Mouse (Mus musculus) G1E (cell line): ENCODE data around the gene Lyrm1. TPM values are rescaled to one million over a fixed set of nuclear protein-coding genes. Genes with fewer than 3 reads are reported as not detected.

Experiments
- ATAC-seq: 2 replicates; pipeline ENCODE4 v1.8.0; 2016; ENCODE audit warnings: mild to moderate bottlenecking; ENCODE audit not compliant: insufficient number of reproducible peaks, poor library complexity, low FRiP score, severe bottlenecking; ENCODE audit errors: extremely low read depth
- DNase-seq: peaks from one replicate; pipeline ENCODE4 v3.0.0; 2012; ENCODE audit warnings: low spot score
- H3K27me3 ChIP-seq: 2 replicates; pipeline ENCODE4 v1.6.1; 2012; ENCODE audit warnings: mild to moderate bottlenecking, low read length, inconsistent platforms; ENCODE audit not compliant: insufficient read depth
- H3K36me3 ChIP-seq: replicated peaks from 2 replicates; pipeline ENCODE3; 2012; ENCODE audit warnings: mild to moderate bottlenecking, inconsistent platforms
- H3K4me1 ChIP-seq: 2 replicates; pipeline ENCODE4 v1.6.1; 2012; ENCODE audit warnings: low read depth, low read length, inconsistent platforms, mixed read lengths; ENCODE audit not compliant: insufficient read depth
- H3K4me3 ChIP-seq: 2 replicates; pipeline ENCODE4 v1.5.1; 2012; ENCODE audit warnings: low read depth, mild to moderate bottlenecking, inconsistent platforms, low read length, moderate library complexity, mixed read lengths
- H3K9me3 ChIP-seq: replicated peaks from 2 replicates; pipeline ENCODE4 v1.6.1; 2012; ENCODE audit warnings: inconsistent platforms
- CTCF ChIP-seq: IDR thresholded peaks from 2 replicates; pipeline ENCODE4 v1.5.1; 2012; ENCODE audit warnings: low read depth, low read length, inconsistent platforms, mixed read lengths
- GATA1 ChIP-seq: IDR thresholded peaks from 2 replicates; pipeline ENCODE4 v1.6.1; 2012; ENCODE audit warnings: borderline replicate concordance, low read length, inconsistent platforms, mixed read lengths
- GATA2 ChIP-seq: IDR thresholded peaks from 2 replicates; pipeline ENCODE4 v1.6.1; 2012; ENCODE audit warnings: low read depth, low read length, inconsistent platforms, borderline replicate concordance
- POLR2AphosphoS5 ChIP-seq: IDR thresholded peaks from 2 replicates; pipeline ENCODE4 v1.6.1; 2012; ENCODE audit warnings: low read depth, low read length, inconsistent platforms; ENCODE audit not compliant: insufficient replicate concordance
- TAL1 ChIP-seq: conservative IDR thresholded peaks from 2 replicates; pipeline ENCODE4 v1.6.1; 2012; ENCODE audit warnings: low read depth, low read length, inconsistent platforms, mixed read lengths
- polyA plus RNA-seq: library from polyadenylated mRNA; stranded (reverse); fragments of >175 nt; gene quantifications from 2 replicates; pipeline ENCODE4 v1.2.3, GENCODE M21; 2012
- total RNA-seq, 2 experiments: library from RNA; stranded (forward) in 1 of 2; stranded (reverse) in 1 of 2; fragments of 200-1000 nt in 1 of 2; fragments of >200 nt in 1 of 2; fragmentation: Nextera tagmentation in 1 of 2; gene quantifications; 2 replicates each; pipeline ENCODE4 v1.2.3; 2014 to 2017

Gene Lyrm1
- total and polyA plus RNA-seq, 3 experiments: 0.91 to 6.0 (median 2.4) TPM

DNA sequence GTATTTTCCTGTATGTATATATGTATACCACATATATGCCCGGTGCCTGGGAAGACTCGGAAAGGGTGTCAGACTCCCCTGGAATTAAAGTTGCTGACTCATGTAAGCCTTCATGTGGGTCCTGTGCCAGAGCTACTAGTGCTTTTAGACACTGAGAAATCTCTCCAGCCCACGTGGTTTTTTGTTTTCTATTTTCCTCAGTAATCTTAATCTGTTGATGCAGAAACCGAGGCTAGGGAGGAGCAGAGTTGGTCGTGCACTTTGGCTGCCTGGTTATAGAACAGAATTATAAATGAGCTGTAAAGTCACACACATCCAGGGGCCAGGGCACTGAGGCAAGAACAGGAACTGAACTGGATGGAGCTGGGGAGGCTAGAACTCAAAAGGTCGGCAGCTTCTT, 64.3 kb downstream of the Lyrm1 start:
- no peak overlapping the region for H3K4me3 ChIP-seq
- H3K27me3 ChIP-seq: peaks cover 13% of the 10 kb centered on the region; the same call in 1 of the 2 replicates
- no peaks in the 10 kb centered on the region for H3K36me3 ChIP-seq
- no peaks in the 10 kb centered on the region for H3K9me3 ChIP-seq
- TF ChIP-seq GATA2: no peak
- no peak for TF ChIP-seq TAL1
- TF ChIP-seq POLR2AphosphoS5: no peak
- no peaks in the 10 kb centered on the region for H3K4me1 ChIP-seq
- DNase-seq (no peak), ATAC-seq (no peak)

DNA sequence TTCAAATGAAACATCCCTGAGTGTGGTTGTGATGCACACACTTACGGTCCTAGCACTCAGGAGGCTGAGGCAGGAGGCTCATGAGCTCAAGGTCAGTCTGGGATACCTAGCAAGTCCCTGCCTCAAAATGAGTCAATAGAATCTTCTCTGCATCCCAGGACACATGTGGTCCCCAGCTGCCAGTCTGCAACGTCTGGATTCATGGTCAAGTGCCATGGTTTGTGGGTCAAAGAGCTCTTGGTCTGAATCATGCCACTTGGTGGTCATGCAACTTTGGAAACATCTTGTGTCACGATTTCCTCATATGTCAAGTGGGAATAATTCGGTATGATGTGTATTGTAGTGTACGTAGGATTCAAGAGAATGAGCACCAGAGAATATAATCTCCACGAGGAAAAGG, 64.9 kb downstream of the Lyrm1 start:
- no peaks in the 10 kb centered on the region for H3K4me1 ChIP-seq
- H3K9me3 ChIP-seq: no peaks in the 10 kb centered on the region
- H3K4me3 ChIP-seq: no peak overlapping the region
- ATAC-seq (no peak), DNase-seq (no peak)
- no peaks in the 10 kb centered on the region for H3K36me3 ChIP-seq
- peaks cover 13% of the 10 kb centered on the region for H3K27me3 ChIP-seq
- no peak for TF ChIP-seq POLR2AphosphoS5
- no peak for TF ChIP-seq TAL1
- no peak for TF ChIP-seq CTCF
- TF ChIP-seq GATA2: no peak
- TF ChIP-seq GATA1: no peak

DNA sequence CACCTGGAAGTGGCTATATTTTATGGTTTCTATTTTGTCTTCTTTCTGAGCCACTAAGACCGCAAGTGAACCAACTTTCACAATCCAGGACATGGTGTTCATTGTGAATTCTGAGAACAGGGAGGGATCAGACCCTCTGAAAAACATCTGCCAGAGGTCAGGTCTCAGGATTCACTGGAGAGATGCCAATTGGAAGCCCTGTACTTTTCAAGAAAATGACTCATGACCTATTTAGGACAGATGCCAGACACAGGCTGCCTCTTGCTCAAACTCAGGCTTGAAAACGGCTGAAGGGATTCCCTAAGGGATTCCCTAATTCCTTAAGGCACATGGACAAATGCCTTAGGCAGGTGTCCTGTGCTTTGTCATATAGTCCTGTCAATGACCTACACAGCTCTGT, 65.4 kb downstream of the Lyrm1 start:
- no peak for TF ChIP-seq CTCF
- no peak for TF ChIP-seq GATA1
- TF ChIP-seq TAL1: no peak
- no peak for TF ChIP-seq POLR2AphosphoS5
- TF ChIP-seq GATA2: no peak
- Histone ChIP-seq H3K4me3 (no peak overlapping the region), H3K27me3 (peaks cover 14% of the 10 kb centered on the region), H3K4me1 (no peaks in the 10 kb centered on the region), H3K9me3 (no peaks in the 10 kb centered on the region), H3K36me3 (no peaks in the 10 kb centered on the region)
- ATAC-seq: no peak
- DNase-seq: no peak

DNA sequence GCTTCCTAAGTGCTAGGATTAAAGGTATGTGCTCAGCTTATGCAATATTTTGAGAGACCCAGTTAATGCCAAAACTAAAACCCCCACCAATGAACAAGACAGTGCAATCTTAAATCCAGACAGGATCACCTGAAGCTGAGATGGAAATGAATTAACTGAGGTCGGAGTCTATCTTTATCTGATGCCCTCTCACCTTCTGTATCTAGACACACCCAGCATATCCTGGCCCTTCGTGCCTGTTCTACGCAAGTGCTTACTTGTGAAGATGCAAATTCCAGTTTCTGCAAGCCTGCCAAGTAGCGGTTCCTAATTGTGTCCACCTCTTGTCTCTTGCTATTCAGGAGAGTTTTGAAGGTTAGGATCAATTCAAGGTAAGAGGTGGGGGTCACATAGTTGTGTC, 69.5 kb downstream of the Lyrm1 start:
- DNase-seq (no peak), ATAC-seq (no peak)
- peaks cover 22% of the 10 kb centered on the region for H3K27me3 ChIP-seq
- H3K4me1 ChIP-seq: no peaks in the 10 kb centered on the region
- H3K4me3 ChIP-seq: no peak overlapping the region
- no peaks in the 10 kb centered on the region for H3K36me3 ChIP-seq
- TF ChIP-seq TAL1 (no peak), CTCF (no peak)
- H3K9me3 ChIP-seq: no peaks in the 10 kb centered on the region

DNA sequence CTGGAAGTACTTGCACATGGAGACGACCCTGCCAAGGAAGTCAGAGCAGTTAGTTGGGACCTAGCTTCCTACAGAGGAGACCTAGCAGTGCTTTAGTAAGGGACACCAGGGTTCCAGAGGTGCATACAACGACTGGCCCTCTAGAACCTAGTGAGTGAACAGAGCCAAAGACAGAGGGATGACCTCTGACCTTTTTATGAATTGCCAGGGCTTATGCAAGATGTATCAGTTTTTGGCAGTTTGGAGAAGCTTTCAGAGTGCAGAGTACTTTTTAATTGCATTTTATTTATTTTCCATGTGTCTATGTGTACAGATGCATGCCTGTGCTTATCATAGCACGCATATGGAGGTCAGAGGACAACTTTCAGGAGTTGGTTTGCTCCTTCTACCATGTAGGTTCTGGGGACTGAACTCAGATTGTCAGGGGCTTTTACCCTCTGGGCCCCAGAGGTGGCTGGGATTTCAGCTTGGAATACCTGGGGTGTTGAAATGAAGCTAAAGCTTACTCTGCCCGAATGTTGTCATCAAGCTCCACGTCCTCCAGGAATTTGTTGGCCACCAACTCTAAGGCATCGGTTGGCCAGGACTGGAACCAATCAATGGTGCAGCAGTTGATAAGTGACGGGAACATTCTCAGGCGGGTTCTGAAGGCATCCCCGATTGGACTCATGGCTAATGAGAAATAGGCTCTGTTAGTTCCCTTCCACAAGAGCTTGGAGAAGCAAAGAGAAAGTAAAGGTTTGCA, 70.2 kb downstream of the Lyrm1 start:
- Histone ChIP-seq H3K27me3 (peaks cover 22% of the 10 kb centered on the region), H3K36me3 (no peaks in the 10 kb centered on the region), H3K4me1 (no peaks in the 10 kb centered on the region), H3K9me3 (no peaks in the 10 kb centered on the region), H3K4me3 (no peak overlapping the region)
- TF ChIP-seq CTCF (no peak), TAL1 (no peak), POLR2AphosphoS5 (no peak), GATA2 (no peak), GATA1 (no peak)
- no peak for ATAC-seq
- DNase-seq: no peak

DNA sequence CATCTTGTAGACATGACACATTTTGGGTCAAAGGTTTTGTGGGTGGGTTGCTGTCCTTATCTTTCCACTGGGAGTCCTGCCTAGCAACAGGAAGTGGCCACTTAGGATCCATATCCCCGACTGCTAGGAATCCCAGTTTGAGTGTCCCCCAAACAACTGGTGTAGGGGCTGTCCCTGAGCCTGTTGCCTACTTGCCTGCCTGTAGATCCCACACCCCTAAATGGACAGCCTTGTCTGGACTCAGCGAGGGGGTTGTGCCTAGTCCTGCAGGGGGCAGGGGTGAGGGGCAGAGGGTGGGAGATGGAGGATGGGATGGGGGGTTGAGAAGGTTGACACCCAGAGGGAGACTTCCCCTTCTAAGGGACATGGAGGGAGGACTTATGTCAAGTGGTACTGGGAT, 73.7 kb downstream of the Lyrm1 start:
- Histone ChIP-seq H3K27me3 (peaks cover 11% of the 10 kb centered on the region; the same call in 1 of the 2 replicates), H3K36me3 (no peaks in the 10 kb centered on the region), H3K4me3 (no peak overlapping the region), H3K9me3 (no peaks in the 10 kb centered on the region), H3K4me1 (no peaks in the 10 kb centered on the region)
- no peak for TF ChIP-seq TAL1
- no peak for TF ChIP-seq GATA1
- TF ChIP-seq POLR2AphosphoS5: no peak
- no peak for ATAC-seq
- DNase-seq: no peak
